Mouse (Mus musculus) v-Abl transformed pro-B cells (cell line): Measurements from ENCODE around the gene Nckap5.

Experiments used
- in situ Hi-C, 2 experiments: fragments of 400-800 bp; cut with MboI; formaldehyde crosslinking; loops; one replicate each; pipeline ENCODE4 v1.15.1; 2025; ENCODE audit not compliant: unreplicated experiment in 2 of 2

Nckap5 gene

DNA sequence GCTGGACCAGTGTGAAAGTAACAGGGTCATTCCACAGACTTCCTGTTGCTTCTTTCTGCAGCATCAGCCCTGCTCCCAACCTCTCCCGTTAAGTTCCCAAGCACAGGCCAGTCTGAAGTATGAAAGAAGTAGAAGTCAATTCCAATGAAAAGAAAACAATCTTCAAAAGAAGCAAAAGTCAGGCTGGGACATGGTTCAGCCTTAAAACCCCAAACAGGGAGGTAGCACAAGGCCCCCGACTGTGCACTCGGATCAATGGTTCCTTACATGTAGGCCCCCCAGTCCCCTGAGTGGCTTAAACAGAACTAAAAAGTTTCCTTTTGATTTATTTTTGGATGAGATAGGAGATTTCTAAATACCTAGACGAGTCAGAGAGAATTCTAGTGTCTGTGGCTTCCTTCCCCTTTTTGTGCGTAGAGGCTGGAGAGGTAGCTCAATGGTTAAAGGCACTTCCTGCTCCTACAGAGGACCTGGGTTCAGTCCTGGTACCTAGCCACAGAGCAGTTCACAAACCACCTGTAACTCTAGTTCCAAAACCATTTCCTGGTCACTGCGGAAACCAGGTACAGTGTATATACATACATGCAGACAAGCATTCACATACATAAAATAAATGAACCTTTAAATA lies 260.9 kb downstream of the Nckap5 start:
- in situ Hi-C loops: no loop called here

DNA sequence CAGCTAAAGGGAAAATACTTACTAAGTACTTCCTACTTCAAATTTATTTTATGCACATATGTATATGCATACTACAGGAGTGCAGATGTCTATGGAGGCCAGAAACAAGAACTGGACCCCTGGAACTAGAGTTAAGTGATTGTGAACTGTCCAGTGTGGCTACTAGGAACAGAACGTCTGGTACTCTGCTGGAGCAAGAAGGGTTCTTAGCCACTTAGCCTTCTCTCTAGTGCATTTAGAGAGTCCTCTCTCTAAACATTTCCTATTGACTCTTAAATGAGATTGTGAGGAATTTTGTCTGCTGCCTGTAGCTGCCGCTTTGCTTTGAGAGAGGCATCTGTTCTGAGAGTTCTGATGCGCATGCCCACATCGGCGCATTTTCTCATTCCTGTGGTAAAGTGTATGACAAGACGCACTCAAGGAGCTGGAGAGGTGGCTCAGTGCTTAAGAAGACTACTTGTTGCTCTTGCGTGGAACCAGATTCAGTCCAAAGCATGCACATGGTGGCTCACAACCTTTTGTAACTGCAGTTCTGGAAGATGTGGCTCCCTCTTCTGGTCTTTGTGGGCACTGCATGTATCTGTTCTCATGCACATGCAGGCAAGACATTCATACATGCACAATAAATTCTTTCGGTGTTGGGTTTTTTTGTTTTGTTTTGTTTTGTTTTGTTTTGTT lies 261.9 kb downstream of the Nckap5 start:
- in situ Hi-C loops: no loop called here

DNA sequence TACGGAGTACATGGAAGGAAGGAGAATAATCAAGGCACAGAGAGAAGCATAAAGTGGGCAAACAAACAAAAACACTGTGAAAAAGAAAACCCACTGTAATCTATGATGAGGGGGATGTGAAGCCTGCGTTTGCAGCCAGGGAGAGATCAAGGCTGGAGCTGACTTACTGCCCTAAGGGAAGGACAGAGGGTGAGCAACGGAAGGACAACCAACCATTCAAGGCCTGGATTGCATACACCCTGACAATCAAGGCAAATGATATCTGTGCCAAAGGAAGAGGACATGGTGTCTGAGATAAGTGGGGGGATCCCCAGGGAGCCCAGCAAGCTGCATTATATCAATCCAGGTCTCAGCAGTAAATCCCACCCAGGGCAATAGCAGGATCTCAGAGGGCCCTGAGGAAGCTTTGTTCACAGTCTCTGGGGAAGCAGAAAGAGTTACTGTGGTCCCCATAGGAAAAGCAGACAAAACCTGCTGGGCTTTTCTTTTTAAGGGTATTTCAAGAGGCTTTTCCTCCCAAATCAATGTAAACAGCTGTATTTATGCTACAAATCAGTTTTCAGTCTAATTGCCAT lies 265.4 kb downstream of the Nckap5 start:
- in situ Hi-C loops: no loop called here

DNA sequence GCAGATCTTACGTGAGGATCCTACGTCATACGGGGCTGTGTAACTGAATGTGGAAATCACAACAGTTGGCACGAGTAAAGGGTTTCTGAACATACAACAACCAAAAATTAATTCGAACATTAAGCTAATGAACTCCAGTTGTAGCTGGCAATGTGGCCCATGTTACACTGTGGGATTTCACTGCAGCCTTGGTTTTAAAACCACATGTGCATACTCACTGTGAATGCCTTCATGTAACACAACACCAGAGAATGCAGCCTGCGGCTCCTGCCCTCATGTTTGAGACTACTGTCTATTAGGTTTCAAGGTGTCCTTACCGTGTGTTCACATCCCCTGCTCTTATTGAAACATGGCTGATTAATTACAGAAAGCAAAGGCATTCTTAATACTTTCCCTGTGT lies 269.7 kb downstream of the Nckap5 start:
- in situ Hi-C loops: no loop called here

DNA sequence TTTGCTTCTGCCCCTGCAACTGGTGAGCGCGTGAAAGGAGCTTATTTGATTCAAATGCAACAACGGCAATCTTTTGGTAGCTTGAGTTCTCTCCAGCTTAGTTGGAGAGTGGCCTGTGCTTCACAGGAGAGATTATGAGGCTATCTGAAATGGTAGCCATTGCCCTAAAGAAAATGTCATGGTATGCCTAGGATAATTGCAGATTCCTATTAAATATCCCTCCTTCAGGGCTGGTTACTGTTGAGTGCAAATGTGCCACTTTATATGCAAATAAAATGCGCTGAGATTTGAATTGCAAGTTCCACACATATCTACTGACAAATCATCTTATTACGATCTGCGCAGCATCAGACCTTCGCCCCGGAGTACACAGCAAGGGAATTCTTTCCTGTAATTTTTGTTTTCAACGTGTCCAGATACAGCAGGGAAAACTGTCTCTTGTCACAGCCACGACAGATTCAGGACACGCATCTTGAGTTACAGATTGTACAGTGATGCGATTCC lies 272.8 kb downstream of the Nckap5 start:
- in situ Hi-C loops: no loop called here

DNA sequence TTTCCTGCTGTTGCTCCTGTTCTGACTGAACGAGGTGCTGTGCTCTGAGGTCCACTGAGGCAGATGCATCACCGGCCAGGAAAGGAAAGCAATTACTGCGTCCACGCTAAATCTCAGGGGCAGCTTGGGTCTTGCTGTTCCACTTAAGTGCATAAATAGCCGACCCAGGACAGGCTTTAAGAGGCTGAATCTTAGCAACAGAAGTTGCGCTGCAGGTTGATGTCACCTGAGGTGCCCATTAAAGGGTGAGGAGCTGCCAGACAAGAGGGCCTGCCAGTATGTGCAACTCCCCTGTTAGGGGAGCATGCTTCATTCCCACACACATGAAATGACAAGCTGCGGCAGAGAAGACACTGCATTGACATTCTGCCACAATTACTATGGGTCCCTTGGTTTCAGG lies 282.6 kb downstream of the Nckap5 start:
- in situ Hi-C loops: no loop called here

DNA sequence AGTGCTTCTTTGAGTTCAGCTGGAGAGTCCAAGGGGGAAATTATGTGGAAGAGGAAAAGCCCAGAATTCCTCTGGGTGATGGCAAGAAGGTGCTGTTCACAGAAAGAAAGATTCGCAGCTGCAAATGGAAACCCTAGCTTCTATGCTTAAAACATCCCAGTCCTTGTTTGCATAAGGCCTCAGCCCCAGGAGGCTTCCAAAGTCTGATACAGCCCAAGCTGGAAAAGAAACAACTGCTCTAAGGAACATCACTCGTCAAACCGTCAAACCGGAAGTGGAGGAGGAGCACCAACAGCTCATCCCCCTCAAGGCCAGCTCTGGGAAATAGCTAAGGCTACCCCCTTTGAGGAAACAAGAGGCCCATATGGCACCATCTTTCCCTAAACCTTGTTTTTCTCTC lies 286.1 kb downstream of the Nckap5 start:
- in situ Hi-C loops: no loop called here

DNA sequence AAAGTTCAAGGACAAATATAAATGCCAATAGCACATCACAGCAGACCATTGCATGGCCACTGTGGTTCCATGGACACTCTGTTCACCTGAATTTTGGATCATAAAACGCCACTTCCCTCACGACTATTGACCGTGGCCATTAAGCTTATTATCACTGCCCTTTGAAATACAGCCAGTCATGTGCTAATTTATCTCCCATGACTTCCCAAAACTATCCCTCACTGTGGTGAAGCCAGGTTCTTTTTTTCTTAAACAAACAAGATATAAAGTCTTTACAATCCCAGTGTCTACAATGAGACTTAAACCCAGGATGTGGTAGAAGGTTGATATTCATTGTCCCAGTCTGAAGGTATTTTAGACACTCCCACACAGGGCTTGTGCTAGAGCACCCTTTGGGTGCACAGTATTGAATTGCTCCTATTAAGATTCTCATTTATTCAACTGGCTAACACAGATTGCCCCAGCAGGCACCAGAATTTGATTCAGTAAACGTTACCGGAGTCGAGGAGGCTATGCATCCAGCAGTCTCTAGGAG lies 293.3 kb downstream of the Nckap5 start:
- in situ Hi-C loops: no loop called here

DNA sequence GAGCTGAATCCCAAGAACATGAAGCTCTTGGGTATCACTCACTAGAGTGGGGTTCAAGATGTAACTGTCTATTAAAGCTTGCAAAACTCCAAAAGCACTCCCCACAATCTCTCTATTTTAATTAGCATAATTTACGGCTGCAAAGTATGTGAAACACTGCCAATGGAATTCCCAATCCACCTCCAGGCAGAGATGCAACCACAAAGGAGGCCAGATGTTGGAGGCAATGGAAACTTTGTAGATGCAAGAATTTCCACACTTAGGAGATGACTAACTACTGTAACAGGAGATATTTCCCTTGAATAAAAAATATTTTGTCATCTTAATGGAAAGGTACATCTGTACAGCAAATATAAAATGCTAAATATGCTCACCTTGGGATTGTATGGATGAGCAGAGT lies 295.1 kb downstream of the Nckap5 start:
- in situ Hi-C loops: no loop called here

DNA sequence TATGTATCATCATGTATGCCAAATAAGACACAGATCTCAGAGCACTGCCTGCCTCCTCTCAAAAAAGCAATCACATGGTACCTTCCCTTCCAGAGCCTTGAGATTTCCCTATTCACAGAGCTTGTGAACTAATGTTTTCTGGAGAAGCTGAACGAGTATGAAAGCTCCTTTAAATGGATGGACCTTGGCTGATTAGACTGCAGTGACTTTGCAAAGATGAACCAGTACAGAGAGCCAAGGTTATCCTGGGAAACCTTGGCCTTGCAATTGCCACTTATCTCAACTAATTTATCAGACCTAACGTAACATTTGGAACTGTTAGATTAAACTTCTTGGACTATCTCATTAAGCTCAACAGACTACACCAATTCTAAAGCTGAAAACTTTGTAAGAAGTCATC lies 296.6 kb downstream of the Nckap5 start:
- in situ Hi-C loops: no loop called here

DNA sequence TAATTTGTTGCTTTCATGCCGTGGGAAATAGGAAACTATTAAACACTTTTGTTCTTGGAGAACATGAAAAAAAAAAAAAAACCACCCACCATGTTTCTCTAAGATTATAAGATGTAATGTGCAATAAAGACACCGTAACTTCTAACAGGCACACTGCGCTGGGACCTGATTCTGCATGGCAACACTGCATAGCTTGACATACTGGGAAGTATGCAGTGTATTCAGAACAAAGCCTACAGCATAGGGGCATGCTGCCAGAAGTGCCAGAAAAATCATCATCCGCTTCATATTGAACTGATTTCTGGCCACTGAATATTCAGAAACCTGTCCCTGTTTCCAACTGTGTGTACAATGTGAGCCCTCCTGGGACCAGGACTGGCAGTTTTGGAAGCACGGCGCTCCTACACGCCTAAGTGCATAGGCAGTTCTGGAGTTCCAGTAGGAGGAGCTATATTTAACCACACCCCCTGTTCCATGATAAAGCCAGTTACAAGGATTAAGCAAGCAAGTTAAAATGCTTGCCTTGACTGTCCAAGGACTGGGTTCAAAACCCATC lies 302.5 kb downstream of the Nckap5 start:
- in situ Hi-C loops: no loop called here

DNA sequence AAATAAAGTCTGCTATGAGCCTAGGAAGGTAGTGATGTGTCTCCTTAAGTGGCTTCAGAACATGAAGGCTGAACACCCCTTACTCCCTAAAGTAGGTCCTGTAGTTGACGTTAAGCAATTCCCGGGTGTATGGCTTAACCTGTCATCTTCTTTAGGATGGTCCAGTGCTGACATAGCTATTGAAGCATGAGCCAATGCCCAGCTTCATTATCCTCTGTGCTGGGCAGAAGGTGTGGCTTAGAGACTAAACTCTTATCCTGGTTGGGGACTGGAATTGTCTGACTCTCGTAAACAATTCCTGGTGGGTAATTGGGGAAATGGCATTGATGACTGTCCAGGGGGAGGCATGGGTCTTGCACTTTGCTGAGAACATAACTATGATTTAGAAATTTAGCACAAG lies 312.5 kb downstream of the Nckap5 start:
- in situ Hi-C loops: no loop called here

DNA sequence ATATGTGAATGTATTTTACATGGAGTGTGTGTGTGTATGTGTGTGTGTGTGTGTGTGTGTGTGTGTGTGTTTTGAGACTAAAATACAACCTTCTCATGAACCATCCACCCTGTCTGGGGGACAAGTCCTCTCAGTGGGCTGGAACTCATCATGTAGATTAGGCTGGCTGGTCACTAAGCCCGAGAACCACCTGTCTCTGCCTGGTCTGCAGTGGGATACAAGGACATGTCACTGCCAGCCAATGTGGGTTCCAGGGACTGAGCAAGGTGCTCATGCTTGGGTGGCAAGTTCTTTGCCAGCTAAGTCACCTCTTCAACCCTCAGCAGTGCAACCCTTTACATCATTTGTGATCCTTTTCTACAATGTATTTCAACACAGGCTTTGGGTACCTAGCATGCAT lies 313.2 kb downstream of the Nckap5 start:
- in situ Hi-C loops: no loop called here

DNA sequence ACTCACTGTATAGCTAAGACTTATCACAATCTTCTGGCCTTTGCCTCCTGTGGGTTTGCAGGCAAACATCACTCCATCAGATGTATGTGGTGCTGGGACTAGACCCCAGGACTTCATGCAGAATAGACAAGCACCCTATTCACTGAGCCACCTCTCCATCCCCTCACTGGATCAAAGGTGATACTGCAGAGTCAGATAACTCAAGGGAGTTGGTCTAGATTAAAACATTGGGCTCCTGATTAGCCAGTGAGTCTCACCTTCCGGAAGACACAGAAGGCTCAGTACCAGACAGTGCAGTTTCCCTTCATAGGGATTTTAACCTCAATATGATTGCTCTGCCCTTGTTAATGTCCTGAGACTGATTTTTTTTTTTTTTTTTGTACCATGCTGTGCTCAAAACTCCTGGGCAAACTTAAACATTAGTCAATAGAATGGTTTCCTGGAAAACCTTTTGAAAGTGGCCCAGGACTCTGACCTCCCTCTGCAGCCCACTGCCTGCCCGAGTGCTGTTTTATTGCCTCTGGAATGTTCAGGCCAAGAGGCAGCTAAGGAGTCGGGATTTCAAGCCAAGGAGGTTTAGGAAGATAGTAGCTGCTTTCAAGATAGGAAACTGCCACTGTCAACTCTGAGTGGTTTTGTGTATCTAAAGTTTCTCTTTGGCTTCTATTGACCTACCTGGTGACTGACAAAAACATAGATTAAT lies 315.4 kb downstream of the Nckap5 start:
- in situ Hi-C loops: no loop called here

DNA sequence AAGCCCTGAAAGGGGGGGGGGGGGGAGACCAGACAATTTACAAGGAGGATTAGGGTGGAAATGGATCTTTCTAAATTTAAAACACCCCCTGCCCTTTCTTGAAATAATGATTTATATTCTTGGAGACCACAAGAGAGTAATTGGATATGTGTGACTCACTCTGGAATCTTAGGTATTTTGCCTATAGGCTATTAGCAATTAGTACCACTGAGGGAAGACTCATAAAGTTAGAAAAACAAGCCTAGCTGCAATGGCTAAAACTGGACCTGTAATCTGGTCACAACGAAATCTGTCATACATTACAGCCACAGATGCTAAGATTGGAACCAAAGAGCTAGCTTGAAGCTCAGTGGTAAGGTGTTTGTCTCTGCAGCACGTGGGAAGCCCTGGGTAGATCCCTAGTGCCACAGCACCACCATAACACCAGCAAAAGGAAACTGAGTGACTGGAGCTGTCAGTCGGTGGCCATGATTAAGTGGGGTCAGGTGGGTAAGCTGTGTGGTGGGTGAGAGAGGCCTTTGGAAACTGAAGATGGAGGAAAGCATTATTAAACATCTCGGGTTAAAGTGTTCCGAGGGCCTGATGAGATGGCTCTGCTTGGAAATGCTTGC lies 318.7 kb downstream of the Nckap5 start:
- in situ Hi-C loops: no loop called here

DNA sequence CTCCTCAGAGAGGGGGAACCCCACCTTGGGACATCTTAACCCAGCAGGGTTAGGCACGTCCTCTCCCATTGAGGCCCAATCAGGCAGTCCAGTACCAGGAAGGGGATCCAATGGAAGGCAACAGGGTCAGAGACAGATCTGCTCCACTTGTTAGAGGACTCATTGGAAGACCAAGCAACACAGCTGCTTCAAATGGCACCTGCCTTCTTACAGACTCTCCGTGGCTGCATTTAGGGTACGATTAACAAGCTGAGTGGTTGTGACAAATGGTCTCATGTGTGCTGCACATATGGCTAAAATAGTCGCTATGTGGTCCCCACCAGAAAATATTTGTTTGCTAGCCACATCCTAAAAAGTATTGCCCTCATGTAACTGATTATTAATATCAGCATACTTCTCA lies 325.9 kb downstream of the Nckap5 start:
- in situ Hi-C loops: no loop called here

DNA sequence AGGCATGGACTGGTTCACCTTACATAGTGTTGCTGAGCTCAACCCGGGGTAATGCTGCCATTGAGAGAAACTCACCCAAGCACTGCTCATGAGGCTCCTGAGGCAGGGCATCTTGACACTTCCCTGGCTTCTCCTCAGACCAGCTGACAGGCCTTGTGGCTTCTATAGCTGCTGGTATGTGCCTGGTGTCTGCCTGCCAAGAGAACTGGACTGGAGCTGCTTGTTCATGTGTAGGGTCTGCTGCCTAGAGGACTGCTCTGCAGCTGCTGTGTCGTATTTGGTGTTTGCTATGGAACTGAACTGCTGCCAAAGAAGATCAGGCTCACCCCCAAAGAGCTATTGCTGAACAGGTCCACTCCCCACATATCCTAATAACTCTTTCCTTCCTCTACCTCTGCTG lies 327.9 kb downstream of the Nckap5 start:
- in situ Hi-C loops: no loop called here

DNA sequence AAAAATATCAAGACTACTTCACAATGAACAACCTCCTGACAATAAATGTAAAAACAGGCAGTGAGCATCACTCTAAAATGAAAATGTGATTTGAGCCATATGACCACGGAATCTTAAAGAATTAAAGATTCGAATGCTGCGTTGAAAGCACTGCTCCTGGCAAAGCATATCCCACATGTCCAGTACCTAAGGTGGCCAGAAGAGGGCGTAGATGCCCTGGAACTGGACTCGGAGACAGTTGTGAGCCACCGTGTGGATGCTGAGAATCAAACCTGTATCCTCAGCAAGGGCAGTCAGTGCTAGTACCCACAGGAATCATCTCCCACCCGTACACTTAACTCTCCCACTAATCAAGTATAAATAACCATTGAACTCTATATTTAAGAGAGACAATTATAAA lies 333.9 kb downstream of the Nckap5 start:
- in situ Hi-C loops: no loop called here

DNA sequence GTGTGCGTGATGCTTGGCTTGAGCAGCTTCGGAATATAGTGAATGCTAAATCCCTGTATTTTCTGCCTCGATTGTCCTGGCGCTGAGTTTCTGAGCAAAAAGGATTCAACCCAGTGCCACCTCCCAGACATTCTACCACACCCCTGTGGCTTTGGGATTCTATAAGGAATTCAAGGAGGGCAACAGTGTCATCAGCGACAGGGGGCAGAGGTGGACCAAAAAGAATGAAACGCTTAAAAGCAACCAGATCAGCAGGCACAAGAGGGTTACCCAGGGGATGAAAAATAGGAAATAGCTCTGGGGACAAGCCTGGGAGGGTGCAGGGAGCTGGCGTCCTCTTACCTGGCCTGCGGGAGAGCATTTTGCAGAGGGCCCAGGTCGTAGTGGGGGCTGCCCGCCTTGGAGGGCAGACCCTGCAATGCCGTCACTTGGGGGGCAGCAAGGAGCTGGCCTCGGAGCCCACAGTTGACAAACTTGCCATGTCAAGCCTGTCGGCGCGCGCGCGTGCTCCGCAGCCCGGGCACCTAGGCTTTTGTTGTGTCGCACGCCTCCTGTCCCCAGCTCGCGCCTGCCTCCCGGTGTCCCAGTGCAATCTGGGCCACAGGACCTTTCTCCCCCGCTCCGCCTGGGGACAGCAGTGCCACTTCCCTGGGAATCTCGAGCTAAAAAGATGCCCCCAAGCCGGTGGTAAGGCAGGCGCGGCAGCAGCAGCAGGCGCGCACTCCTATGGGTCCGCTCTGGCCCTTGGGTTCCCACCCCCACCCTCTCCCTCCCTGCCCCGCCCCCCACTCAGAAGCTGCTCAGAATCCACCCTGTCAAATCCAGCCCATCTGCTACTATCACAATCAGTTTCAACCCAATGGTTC lies 338.2 kb downstream of the Nckap5 start:
- in situ Hi-C loops: no loop called here

DNA sequence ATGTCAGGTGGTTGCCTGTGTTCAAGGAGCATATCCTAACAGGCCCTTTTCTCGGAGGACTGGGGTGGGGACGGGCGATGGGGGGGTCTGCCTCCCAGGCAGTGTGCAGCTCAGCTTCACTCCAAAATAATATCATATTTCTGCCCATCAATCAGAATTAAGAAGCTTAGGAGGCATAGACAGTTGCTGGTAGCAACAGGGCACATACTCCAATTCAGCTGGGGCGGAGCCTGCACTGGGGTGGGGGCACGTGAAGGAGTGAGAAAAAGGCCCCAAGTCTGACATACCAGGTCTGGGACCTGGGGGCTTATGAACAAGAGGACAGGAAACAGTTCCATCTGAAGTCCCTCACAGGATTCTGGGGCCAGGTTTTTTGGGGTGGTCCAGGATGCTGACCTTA lies 339.2 kb downstream of the Nckap5 start:
- in situ Hi-C loops: no loop called here
